ENCODE assay signal across 35 mouse cellular contexts in the genomic region with DNA sequence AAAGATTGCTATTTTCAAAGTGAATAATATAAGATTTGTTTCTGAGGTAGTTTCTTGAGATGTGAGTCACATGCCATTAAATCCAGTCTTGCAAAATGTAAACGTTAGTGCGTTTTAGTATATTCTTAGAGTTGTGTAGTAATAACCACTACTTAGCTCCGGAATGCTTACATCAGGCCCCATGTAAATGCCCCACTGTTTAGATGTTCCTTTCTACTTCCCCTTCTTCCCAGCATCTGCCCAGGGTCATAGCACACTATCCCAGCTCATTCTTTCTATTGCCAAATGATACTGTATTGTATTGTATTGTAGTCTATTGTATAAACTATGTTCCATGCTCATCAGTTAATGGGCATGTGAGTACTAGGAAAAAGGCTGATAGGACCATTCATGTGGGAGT. TPM values are rescaled to one million over a fixed set of nuclear protein-coding genes. Genes with fewer than 3 reads are reported as not detected.
"Had no signal": no experiment of that assay in that cellular context is flagged by ENCODE, and none has a peak within 500 bp of the region (broad histone marks: within the 10 kb centered on the region; RNA-seq: fewer than 3 reads in every experiment).

No protein-coding gene starts in this region.

- H3K27me3 ChIP-seq: heart, embryonic 12.5 days; hindbrain, embryonic 13.5 days; hindbrain, embryonic 15.5 days; intestine, embryonic 15.5 days; kidney, embryonic 15.5 days; limb, embryonic 12.5 days; liver, embryonic 13.5 days had no signal

- H3K27ac ChIP-seq: heart, embryonic 10.5 days; hindbrain, embryonic 13.5 days; hindbrain, embryonic 15.5 days; hindbrain, postnatal 0 days; intestine, embryonic 15.5 days; kidney, embryonic 15.5 days; kidney, postnatal 0 days; left cerebral cortex, adult 2 months; limb, embryonic 10.5 days; limb, embryonic 12.5 days; liver, embryonic 13.5 days had no signal

- H3K36me3 ChIP-seq: hindbrain, embryonic 13.5 days; hindbrain, embryonic 15.5 days; intestine, embryonic 15.5 days; kidney, embryonic 15.5 days; limb, embryonic 10.5 days; limb, embryonic 12.5 days had no signal

- H3K9me3 ChIP-seq: heart, embryonic 10.5 days; heart, embryonic 12.5 days; hindbrain, embryonic 13.5 days; hindbrain, embryonic 15.5 days; intestine, embryonic 15.5 days; kidney, embryonic 15.5 days; limb, embryonic 10.5 days; limb, embryonic 12.5 days; liver, embryonic 13.5 days had no signal

- DNase-seq: gastrocnemius, postnatal 14 days; gastrocnemius, postnatal 36 days; heart, adult 18-20 months; heart, postnatal 10 days; kidney, adult 11 months; kidney, adult 2 months; kidney, adult 9 months; kidney, postnatal 14 days; kidney, postnatal 36 days; layer of hippocampus, adult 9-11 months; liver; liver, embryonic 13.5 days had no signal

- ATAC-seq: hindbrain, postnatal 0 days; intestine, embryonic 15.5 days had no signal

- H3K4me3 ChIP-seq: heart, embryonic 10.5 days; heart, embryonic 12.5 days; hindbrain, embryonic 13.5 days; hindbrain, embryonic 15.5 days; intestine, embryonic 15.5 days; kidney, embryonic 15.5 days; left cerebral cortex, adult 2 months; limb, embryonic 10.5 days; limb, embryonic 12.5 days; liver, embryonic 13.5 days had no signal

- H3K4me2 ChIP-seq: heart, embryonic 12.5 days; hindbrain, embryonic 13.5 days; hindbrain, embryonic 15.5 days; intestine, embryonic 15.5 days; kidney, embryonic 15.5 days; limb, embryonic 12.5 days; liver, embryonic 11.5 days; liver, embryonic 13.5 days had no signal

- H3K9ac ChIP-seq: heart, embryonic 12.5 days; hindbrain, embryonic 13.5 days; hindbrain, embryonic 15.5 days; intestine, embryonic 15.5 days; kidney, embryonic 15.5 days; limb, embryonic 12.5 days; liver, embryonic 13.5 days had no signal

- H3K4me1 ChIP-seq: heart, embryonic 10.5 days; heart, embryonic 12.5 days; hindbrain, embryonic 13.5 days; hindbrain, embryonic 15.5 days; intestine, embryonic 15.5 days; kidney, embryonic 15.5 days; limb, embryonic 10.5 days; limb, embryonic 12.5 days had no signal

RNA-seq across cellular contexts. Expression of gene Pon1, which starts 45.1 kb away (rescaled TPM):
- total RNA-seq: gastrocnemius, postnatal 14 days; heart, adult 8-10 months; heart, postnatal 25 days; hematopoietic stem cell, adult 5-6 weeks; layer of hippocampus, adult 18-20 months; layer of hippocampus, adult 8-10 months; layer of hippocampus, postnatal 25 days; left cerebral cortex, adult 2 months; left cerebral cortex, postnatal 14 days; left cerebral cortex, postnatal 36 days had no signal
- polyA plus RNA-seq: heart, embryonic 12.5 days; heart, embryonic 14.5 days; heart, embryonic 16.5 days; intestine, embryonic 15.5 days; kidney, embryonic 15.5 days; limb, embryonic 10.5 days; limb, embryonic 12.5 days; limb, embryonic 14.5 days had no signal
